Mouse (Mus musculus) thymus, adult 2 months (tissue): Measurements from ENCODE around the gene Izumo2. TPM values are rescaled to one million over a fixed set of nuclear protein-coding genes. Genes with fewer than 3 reads are reported as not detected.

Experiments used
- DNase-seq: peaks from one replicate; pipeline ENCODE4 v3.0.0; 2021
- H3K27ac ChIP-seq: fragments of 200-500 bp; 2 replicates; pipeline ENCODE4 v1.5.1; 2012; ENCODE audit warnings: low read length, control low read depth; ENCODE audit not compliant: control insufficient read depth, insufficient read depth
- H3K27me3 ChIP-seq: fragments of 200-500 bp; 2 replicates; pipeline ENCODE4 v1.6.1; 2012; ENCODE audit warnings: mild to moderate bottlenecking, low read length, moderate library complexity, mixed read lengths; ENCODE audit not compliant: control insufficient read depth, insufficient read depth
- H3K36me3 ChIP-seq: fragments of 200-500 bp; 2 replicates; pipeline ENCODE4 v1.6.1; 2012; ENCODE audit warnings: mild to moderate bottlenecking, low read length, moderate library complexity; ENCODE audit not compliant: control insufficient read depth, insufficient read depth
- H3K4me1 ChIP-seq: fragments of 200-500 bp; replicated peaks from 2 replicates; pipeline ENCODE4 v1.6.1; 2012; ENCODE audit warnings: low read length; ENCODE audit not compliant: control insufficient read depth, insufficient read depth
- H3K4me3 ChIP-seq: fragments of 200-500 bp; 2 replicates; pipeline ENCODE4 v1.5.1; 2012; ENCODE audit warnings: mild to moderate bottlenecking, low read length, control low read depth, moderate library complexity; ENCODE audit not compliant: control insufficient read depth, insufficient read depth
- CTCF ChIP-seq: fragments of 200-500 bp; IDR thresholded peaks from 2 replicates; pipeline ENCODE4 v1.5.1; 2012; ENCODE audit warnings: mild to moderate bottlenecking, control low read depth, low read length, moderate library complexity, borderline replicate concordance; ENCODE audit not compliant: control insufficient read depth, poor library complexity, insufficient read depth; ENCODE audit errors: extremely low read depth
- POLR2A ChIP-seq: fragments of 200-500 bp; IDR thresholded peaks from 2 replicates; pipeline ENCODE4 v1.6.1; 2012; ENCODE audit warnings: mild to moderate bottlenecking, low read length, control low read depth, moderate library complexity; ENCODE audit not compliant: control insufficient read depth, poor library complexity, insufficient read depth; ENCODE audit errors: extremely low read depth
- WGBS: fragments of 180-500 bp; shearing (Covaris S2); methylation state at CpG from one replicate; pipeline ENCODE4 v1.1.7; 2018; 5-methylcytosine and 5-hydroxymethylcytosine counted together
- polyA plus RNA-seq: library from polyadenylated mRNA; depleted of rRNA; stranded (reverse); fragments of >200 nt; gene quantifications from 2 replicates; pipeline ENCODE4 v1.2.3, GENCODE M21; 2012

Izumo2 gene
- polyA plus RNA-seq, 1 experiment = not detected

DNA sequence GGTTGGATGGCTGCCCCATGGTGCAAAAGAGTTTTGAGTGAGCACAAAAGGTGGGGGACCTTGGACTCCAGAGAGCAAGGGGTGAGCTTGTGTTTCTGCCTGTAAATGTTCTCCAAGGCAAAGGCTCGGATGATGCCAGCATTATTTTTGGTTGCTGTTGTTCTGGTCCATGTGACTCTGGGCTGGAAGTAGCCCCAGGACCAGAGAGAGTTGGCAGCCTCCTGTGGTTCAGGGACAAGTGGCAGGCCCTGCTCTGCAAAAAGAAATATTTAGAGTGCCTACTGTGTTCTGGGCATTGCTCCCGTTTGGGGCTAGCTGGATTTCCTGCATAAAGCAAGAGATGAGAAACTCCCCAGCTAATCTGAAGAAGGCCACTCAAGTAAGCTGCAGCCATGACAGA lies 31.9 kb upstream of the Izumo2 start:
- Histone ChIP-seq H3K27me3 (no peaks in the 10 kb centered on the region), H3K36me3 (no peaks in the 10 kb centered on the region), H3K4me3 (no peak overlapping the region), H3K27ac (no peak overlapping the region), H3K4me1 (no peaks in the 10 kb centered on the region)
- WGBS = 79% methylated on average over 2 of the region's 2 CpGs
- no peak for TF ChIP-seq CTCF
- no peak for TF ChIP-seq POLR2A
- no peak for DNase-seq

DNA sequence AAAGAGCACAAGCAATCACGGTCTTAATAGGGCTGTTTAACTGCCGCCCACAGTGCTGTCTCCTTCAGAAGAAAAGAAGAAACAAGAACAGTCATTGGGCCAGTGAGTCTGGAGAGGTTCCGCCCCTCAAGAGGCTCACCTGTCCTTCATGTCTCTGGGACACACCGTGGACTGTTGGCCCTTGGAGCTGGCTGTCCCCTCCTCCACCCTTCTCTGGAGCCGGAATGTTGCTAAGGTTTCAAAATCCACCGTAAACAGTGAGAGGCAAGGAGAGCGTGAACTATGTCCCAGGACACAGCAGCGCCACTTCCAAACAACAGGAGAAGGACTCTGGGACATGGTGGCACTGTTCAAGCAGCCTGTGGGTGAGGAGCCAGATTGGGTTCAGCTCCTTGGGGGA lies 24.9 kb upstream of the Izumo2 start:
- Histone ChIP-seq H3K4me3 (no peak overlapping the region), H3K36me3 (no peaks in the 10 kb centered on the region), H3K27ac (no peak overlapping the region), H3K27me3 (no peaks in the 10 kb centered on the region), H3K4me1 (peaks cover 9% of the 10 kb centered on the region)
- WGBS = 91% methylated on average over 8 of the region's 8 CpGs
- TF ChIP-seq POLR2A = no peak
- no peak for DNase-seq

DNA sequence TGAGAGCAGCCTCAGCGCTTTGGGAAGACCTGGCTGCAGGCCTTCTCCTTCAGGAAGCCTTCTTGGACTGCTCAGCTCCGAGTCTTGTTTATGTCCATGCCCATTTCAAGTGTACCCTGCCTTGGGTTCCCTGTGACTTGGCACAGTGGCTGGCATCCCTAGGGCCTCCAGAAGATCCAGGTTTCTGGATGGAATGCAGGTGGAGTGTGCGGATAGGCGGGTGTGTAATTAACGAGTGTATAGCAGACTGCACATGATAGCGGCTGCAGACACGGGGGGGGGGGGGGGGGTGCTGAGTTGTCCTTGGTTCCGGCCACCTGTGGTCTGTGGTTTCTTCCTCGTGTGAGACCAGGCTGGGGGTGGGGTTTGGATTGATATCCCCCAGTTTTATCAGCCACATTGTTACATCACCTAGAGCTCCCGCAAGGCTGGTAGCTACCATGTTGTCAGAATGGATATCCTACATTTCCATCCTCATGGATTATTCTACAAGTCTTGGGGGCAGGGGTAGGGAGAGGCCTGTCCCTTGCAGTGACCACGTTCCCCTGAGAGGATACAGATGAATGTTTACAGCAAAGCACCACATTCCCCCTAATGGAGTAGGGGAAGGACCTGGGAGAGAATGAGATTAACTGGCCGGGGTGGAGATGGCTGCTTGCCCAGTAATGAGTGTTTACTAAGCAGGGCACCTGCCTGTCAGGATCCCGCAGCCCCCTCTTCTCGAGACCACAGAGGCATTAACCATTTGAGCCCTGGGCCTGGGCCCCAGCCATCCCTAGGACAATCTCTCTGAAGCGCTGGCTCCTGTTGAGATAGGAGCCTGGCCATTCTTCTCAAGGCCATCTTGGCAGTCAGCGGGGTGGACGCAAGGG lies 22.8 kb upstream of the Izumo2 start:
- TF ChIP-seq CTCF = no peak
- no peak for TF ChIP-seq POLR2A
- no peak overlapping the region for H3K27ac ChIP-seq
- DNase-seq = no peak
- peaks cover 9% of the 10 kb centered on the region for H3K4me1 ChIP-seq
- whole genome bisulfite sequencing = 20% methylated on average over 17 of the region's 17 CpGs
- no peak overlapping the region for H3K4me3 ChIP-seq
- no peaks in the 10 kb centered on the region for H3K27me3 ChIP-seq
- no peaks in the 10 kb centered on the region for H3K36me3 ChIP-seq

DNA sequence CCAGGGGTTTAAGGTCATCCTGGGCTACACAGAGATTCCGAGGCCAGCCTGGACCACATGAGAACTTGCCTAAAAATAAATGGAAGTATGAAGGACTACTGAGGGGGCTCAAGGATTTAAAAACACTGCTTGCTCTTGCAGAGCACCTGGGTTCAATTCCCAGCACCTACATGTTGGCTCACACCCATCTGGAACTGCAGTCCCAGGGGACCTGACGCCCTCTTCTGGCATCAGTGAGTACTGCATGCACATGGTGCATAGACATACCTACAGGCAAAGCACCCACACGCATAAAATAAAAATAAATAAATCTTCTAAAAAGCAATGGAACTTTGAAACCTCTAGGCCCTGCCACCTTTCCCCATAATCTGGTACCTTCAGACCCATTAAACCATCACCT lies 19.7 kb upstream of the Izumo2 start:
- WGBS = 74% methylated on average over 3 of the region's 3 CpGs
- Histone ChIP-seq H3K36me3 (no peaks in the 10 kb centered on the region), H3K4me3 (no peak overlapping the region), H3K27ac (no peak overlapping the region), H3K4me1 (peaks cover 9% of the 10 kb centered on the region), H3K27me3 (no peaks in the 10 kb centered on the region)
- DNase-seq = no peak
- no peak for TF ChIP-seq CTCF
- TF ChIP-seq POLR2A = no peak

DNA sequence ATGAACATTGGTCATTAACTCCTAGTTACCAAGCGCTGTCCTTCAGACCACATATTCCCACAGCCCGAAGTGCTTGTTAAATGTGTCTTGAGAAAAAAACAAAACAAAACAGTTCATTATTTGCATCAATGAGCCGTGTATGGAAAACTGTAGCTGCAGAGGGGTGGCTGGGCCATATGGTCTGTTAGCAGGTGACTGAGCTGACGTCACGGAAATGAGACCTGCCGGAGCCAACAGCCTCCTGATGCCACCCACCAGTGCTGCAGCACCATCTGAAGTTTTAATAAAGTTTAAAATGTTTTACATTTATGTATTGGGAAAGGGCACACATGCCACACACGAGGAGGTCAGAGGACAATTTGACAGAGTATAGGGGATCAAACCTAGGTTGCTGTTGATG lies 19.2 kb upstream of the Izumo2 start:
- Histone ChIP-seq H3K27ac (no peak overlapping the region), H3K36me3 (no peaks in the 10 kb centered on the region), H3K4me3 (no peak overlapping the region), H3K27me3 (no peaks in the 10 kb centered on the region), H3K4me1 (peaks cover 9% of the 10 kb centered on the region)
- TF ChIP-seq POLR2A (no peak), CTCF (no peak)
- WGBS = 92% methylated on average over 7 of the region's 7 CpGs
- no peak for DNase-seq

DNA sequence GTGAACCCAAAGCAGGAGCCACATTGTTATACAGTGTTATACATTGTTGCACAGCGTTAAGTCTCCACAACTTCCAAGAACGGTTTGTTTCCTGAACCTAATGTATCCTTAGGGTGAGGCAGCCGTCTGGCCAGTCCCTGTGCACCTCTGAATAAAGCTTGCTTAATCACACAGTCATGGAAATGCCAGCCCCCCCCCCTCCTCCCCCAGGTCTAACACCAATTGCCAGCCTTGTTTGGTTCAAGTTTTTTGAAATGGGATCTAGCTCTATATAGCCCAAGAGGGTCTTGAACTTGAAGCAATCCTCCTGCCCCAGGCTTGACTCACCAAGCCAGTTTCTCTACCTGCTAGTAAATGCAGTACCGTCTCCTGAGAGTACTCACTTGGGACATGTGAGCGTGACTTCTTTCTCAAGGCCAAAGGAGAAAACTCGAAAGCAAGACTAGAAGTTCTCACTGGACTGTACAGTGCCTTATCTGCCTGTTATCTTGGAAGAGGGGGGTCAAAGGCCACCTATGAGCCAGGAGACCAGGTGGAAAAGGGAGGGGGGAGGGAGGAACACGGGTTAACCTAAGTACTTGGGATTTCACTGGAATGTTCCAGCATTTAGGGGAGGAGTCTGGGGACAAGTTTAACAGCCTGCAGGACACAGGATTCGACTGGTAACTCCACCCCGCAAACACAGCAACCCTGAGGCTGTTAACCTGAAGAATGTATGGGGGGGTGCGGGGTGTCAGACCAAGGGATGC lies 14.9 kb upstream of the Izumo2 start:
- H3K27ac ChIP-seq = no peak overlapping the region
- no peak for TF ChIP-seq POLR2A
- no peak for TF ChIP-seq CTCF
- no peaks in the 10 kb centered on the region for H3K36me3 ChIP-seq
- no peaks in the 10 kb centered on the region for H3K27me3 ChIP-seq
- no peaks in the 10 kb centered on the region; the same call in 1 of the 2 replicates for H3K4me1 ChIP-seq
- 90% methylated on average over 10 of the region's 10 CpGs for WGBS
- no peak overlapping the region for H3K4me3 ChIP-seq
- DNase-seq = no peak
